Mouse (Mus musculus): ENCODE data around the gene Rimbp2.

GRCm38 (mm10) chr5:128899971-128900370, 53.3 kb downstream of the Rimbp2 start:
- TF ChIP-seq POLR2A (IDR thresholded peaks at IDR 0.05; ENCODE audit: borderline replicate concordance, control insufficient read depth, low read depth, low read length), result no peak
- TF ChIP-seq CTCF (IDR thresholded peaks at IDR 0.05; ENCODE audit: control insufficient read depth, insufficient read depth, low read length), result no peak

All from bone marrow, adult 2 months (tissue).